Mouse (Mus musculus): ENCODE data around the gene Kcnk3. TPM values are rescaled to one million over a fixed set of nuclear protein-coding genes. Genes with fewer than 3 reads are reported as not detected.

Kcnk3 gene
- polyA plus RNA-seq, 1 experiment, result not detected

GRCm38 (mm10) chr5:30650756-30651155, 62.8 kb downstream of the Kcnk3 start:
- Histone ChIP-seq H3K36me3 (ENCODE audit: control insufficient read depth, insufficient read depth) (peaks cover 12% of the 10 kb centered on the region), H3ac (ENCODE audit: control insufficient read depth, insufficient read length, low read depth) (peak overlapping the region; percentile 33), H3K4me3 (ENCODE audit: insufficient read depth, poor library complexity, severe bottlenecking) (no peak overlapping the region), H3K27me3 (ENCODE audit: control insufficient read depth, insufficient read depth, insufficient read length) (no peaks in the 10 kb centered on the region), H3K79me2 (ENCODE audit: control insufficient read depth, insufficient read depth) (peaks cover 48% of the 10 kb centered on the region), H3K79me3 (ENCODE audit: low read depth) (peaks cover 11% of the 10 kb centered on the region)
- TF ChIP-seq MYOG (IDR thresholded peaks at IDR 0.05; ENCODE audit: control insufficient read depth, extremely low read depth, insufficient read length), result no peak
- no peak for TF ChIP-seq USF1 (IDR thresholded peaks at IDR 0.05; ENCODE audit: low read depth)
- no peak for TF ChIP-seq MYOD1 (IDR thresholded peaks at IDR 0.05; ENCODE audit: control insufficient read depth, insufficient read length, low read depth)
- no peak for TF ChIP-seq CTCF (IDR thresholded peaks at IDR 0.05; ENCODE audit: control insufficient read depth, insufficient read depth, insufficient read length)
- TF ChIP-seq FOSL1 (IDR thresholded peaks at IDR 0.05; ENCODE audit: insufficient read depth, low read length, poor library complexity, severe bottlenecking), result no peak
- TF ChIP-seq MAX (IDR thresholded peaks at IDR 0.05), result no peak
- TF ChIP-seq CEBPB (IDR thresholded peaks at IDR 0.05; ENCODE audit: low read depth), result no peak

DNA sequence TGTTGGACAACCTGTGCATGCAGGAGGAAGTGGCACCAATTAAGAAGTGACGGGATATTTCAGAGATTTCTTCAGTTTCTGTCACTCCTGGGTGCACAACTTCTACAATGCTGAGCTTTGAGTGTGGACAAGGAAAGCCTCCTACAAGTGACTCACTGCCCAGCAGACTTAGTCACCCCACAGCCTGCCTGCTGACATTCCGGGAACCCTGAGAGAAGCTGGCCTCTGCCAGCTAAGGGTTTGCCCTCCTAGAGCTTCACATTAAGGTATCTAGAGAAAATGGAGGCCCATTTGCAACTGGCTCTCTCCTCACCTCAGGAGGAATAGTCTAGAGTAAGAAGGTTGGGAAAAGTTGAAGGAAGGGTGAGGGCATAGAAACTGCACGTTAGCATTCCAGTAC, 63.6 kb downstream of the Kcnk3 start:
- H3ac ChIP-seq (ENCODE audit: control insufficient read depth, insufficient read length, low read depth), result no peak overlapping the region
- H3K4me3 ChIP-seq (ENCODE audit: insufficient read depth, poor library complexity, severe bottlenecking), result no peak overlapping the region
- TF ChIP-seq FOSL1 (IDR thresholded peaks at IDR 0.05; ENCODE audit: insufficient read depth, low read length, poor library complexity, severe bottlenecking), result peak; percentile 57
- no peak for TF ChIP-seq MYOD1 (IDR thresholded peaks at IDR 0.05; ENCODE audit: control insufficient read depth, insufficient read length, low read depth)
- H3K27me3 ChIP-seq (ENCODE audit: control insufficient read depth, insufficient read depth, insufficient read length), result no peaks in the 10 kb centered on the region
- H3K36me3 ChIP-seq (ENCODE audit: control insufficient read depth, insufficient read depth), result peaks cover 12% of the 10 kb centered on the region
- H3K79me2 ChIP-seq (ENCODE audit: control insufficient read depth, insufficient read depth), result peaks cover 48% of the 10 kb centered on the region
- peaks cover 11% of the 10 kb centered on the region for H3K79me3 ChIP-seq (ENCODE audit: low read depth)

DNA sequence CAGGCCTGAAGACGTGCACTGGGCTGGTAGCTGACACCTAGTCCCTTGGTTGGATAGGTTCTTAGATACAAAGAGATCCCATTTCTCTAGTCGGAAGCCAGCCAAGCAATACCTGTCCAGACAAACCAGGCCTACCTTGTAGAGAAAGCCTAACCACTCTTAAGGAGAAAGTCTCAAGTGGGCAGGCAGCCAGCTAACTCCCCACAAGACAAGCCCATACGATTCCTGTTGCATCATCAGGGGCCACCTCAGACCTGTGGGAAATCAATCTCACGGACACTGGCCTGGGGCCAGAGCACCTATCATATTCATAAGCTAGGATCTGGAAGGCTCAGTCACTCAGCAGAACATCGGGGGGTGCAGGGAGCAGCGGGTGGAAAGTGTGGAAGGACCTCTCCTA, 65.3 kb downstream of the Kcnk3 start:
- TF ChIP-seq USF1 (IDR thresholded peaks at IDR 0.05; ENCODE audit: low read depth) (no peak), MYOD1 (IDR thresholded peaks at IDR 0.05; ENCODE audit: control insufficient read depth, insufficient read length, low read depth) (no peak), CEBPB (IDR thresholded peaks at IDR 0.05; ENCODE audit: low read depth) (no peak), FOSL1 (IDR thresholded peaks at IDR 0.05; ENCODE audit: insufficient read depth, low read length, poor library complexity, severe bottlenecking) (no peak), MYOG (IDR thresholded peaks at IDR 0.05; ENCODE audit: control insufficient read depth, extremely low read depth, insufficient read length) (no peak), MAX (IDR thresholded peaks at IDR 0.05) (no peak)

DNA sequence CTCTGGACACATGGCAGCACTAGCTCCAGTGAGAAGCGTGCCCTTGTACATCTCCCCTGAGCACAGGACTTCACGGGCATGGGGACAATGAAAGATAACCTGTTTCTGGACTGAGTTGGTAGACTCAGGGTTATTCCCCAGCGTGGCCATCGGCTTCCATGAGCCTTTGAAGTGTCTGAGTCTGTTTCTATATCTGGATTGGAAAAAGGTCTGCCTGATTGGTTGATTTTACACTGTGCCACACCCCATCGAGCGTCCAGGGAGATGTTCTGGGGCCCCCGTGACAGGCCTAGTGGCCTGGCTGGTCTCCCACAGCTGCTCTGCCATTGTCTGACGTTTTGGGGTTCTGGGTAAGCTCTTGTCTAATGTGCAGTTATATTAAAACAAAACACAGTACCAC, 67.1 kb downstream of the Kcnk3 start:
- H3K27me3 ChIP-seq (ENCODE audit: control insufficient read depth, insufficient read depth, insufficient read length), result no peaks in the 10 kb centered on the region
- H3K79me2 ChIP-seq (ENCODE audit: control insufficient read depth, insufficient read depth), result peaks cover 27% of the 10 kb centered on the region
- TF ChIP-seq CTCF (IDR thresholded peaks at IDR 0.05; ENCODE audit: control insufficient read depth, insufficient read depth, insufficient read length) (no peak), MAX (IDR thresholded peaks at IDR 0.05) (no peak), FOSL1 (IDR thresholded peaks at IDR 0.05; ENCODE audit: insufficient read depth, low read length, poor library complexity, severe bottlenecking) (no peak), USF1 (IDR thresholded peaks at IDR 0.05; ENCODE audit: low read depth) (no peak), MYOD1 (IDR thresholded peaks at IDR 0.05; ENCODE audit: control insufficient read depth, insufficient read length, low read depth) (no peak), CEBPB (IDR thresholded peaks at IDR 0.05; ENCODE audit: low read depth) (no peak), MYOG (IDR thresholded peaks at IDR 0.05; ENCODE audit: control insufficient read depth, extremely low read depth, insufficient read length) (no peak)
- H3K36me3 ChIP-seq (ENCODE audit: control insufficient read depth, insufficient read depth), result peaks cover 12% of the 10 kb centered on the region
- H3K79me3 ChIP-seq (ENCODE audit: low read depth), result peaks cover 5% of the 10 kb centered on the region
- no peak overlapping the region for H3K4me3 ChIP-seq (ENCODE audit: insufficient read depth, poor library complexity, severe bottlenecking)
- H3ac ChIP-seq (ENCODE audit: control insufficient read depth, insufficient read length, low read depth), result no peak overlapping the region

More for the DNA sequence above, 65.3 kb downstream of the Kcnk3 start:
- Histone ChIP-seq H3K27me3 (ENCODE audit: control insufficient read depth, insufficient read depth, insufficient read length) (no peaks in the 10 kb centered on the region), H3K79me2 (ENCODE audit: control insufficient read depth, insufficient read depth) (peaks cover 45% of the 10 kb centered on the region), H3K79me3 (ENCODE audit: low read depth) (peaks cover 11% of the 10 kb centered on the region), H3ac (ENCODE audit: control insufficient read depth, insufficient read length, low read depth) (no peak overlapping the region), H3K36me3 (ENCODE audit: control insufficient read depth, insufficient read depth) (peaks cover 12% of the 10 kb centered on the region), H3K4me3 (ENCODE audit: insufficient read depth, poor library complexity, severe bottlenecking) (no peak overlapping the region)

DNA sequence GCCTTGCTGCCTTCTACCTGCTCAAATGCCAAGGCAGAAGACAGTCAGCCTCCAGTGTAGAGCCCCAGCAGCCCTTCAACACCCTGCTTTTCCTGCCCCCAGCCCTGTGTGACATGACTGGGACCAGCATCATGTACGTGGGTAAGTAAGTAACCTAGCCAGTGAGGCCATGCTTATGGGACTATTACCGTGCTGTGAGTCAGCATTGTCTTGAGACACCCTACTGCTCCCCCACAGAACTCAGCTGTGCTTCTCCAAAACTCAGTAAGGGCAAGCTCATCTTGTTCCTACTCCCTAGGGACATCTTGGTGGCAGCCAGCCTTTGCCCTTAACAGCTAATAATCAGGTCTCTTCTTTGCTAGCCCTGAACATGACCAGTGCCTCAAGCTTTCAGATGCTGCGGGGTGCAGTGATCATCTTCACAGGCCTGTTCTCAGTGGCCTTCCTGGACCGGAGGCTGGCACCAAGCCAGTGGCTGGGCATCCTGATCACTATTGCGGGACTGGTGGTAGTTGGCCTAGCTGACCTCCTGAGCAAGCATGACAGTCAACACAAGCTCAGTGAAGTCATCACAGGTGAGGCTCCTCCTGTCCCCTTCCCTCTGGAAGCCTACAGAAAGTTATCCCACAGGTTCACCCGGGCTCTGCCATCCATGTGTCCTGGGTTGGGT, 67.7 kb downstream of the Kcnk3 start:
- Histone ChIP-seq H3K79me2 (ENCODE audit: control insufficient read depth, insufficient read depth) (peaks cover 22% of the 10 kb centered on the region), H3K79me3 (ENCODE audit: low read depth) (peaks cover 5% of the 10 kb centered on the region), H3ac (ENCODE audit: control insufficient read depth, insufficient read length, low read depth) (no peak overlapping the region), H3K36me3 (ENCODE audit: control insufficient read depth, insufficient read depth) (peaks cover 12% of the 10 kb centered on the region), H3K27me3 (ENCODE audit: control insufficient read depth, insufficient read depth, insufficient read length) (no peaks in the 10 kb centered on the region), H3K4me3 (ENCODE audit: insufficient read depth, poor library complexity, severe bottlenecking) (no peak overlapping the region)
- TF ChIP-seq CEBPB (IDR thresholded peaks at IDR 0.05; ENCODE audit: low read depth) (no peak), MYOG (IDR thresholded peaks at IDR 0.05; ENCODE audit: control insufficient read depth, extremely low read depth, insufficient read length) (no peak), MAX (IDR thresholded peaks at IDR 0.05) (no peak), USF1 (IDR thresholded peaks at IDR 0.05; ENCODE audit: low read depth) (no peak), CTCF (IDR thresholded peaks at IDR 0.05; ENCODE audit: control insufficient read depth, insufficient read depth, insufficient read length) (no peak), MYOD1 (IDR thresholded peaks at IDR 0.05; ENCODE audit: control insufficient read depth, insufficient read length, low read depth) (no peak), FOSL1 (IDR thresholded peaks at IDR 0.05; ENCODE audit: insufficient read depth, low read length, poor library complexity, severe bottlenecking) (no peak)

GRCm38 (mm10) chr5:30659042-30659441, 71.1 kb downstream of the Kcnk3 start:
- Histone ChIP-seq H3K79me3 (ENCODE audit: low read depth) (no peaks in the 10 kb centered on the region), H3K79me2 (ENCODE audit: control insufficient read depth, insufficient read depth) (no peaks in the 10 kb centered on the region), H3K27me3 (ENCODE audit: control insufficient read depth, insufficient read depth, insufficient read length) (no peaks in the 10 kb centered on the region), H3ac (ENCODE audit: control insufficient read depth, insufficient read length, low read depth) (no peak overlapping the region), H3K36me3 (ENCODE audit: control insufficient read depth, insufficient read depth) (no peaks in the 10 kb centered on the region), H3K4me3 (ENCODE audit: insufficient read depth, poor library complexity, severe bottlenecking) (no peak overlapping the region)
- TF ChIP-seq MAX (IDR thresholded peaks at IDR 0.05) (no peak), FOSL1 (IDR thresholded peaks at IDR 0.05; ENCODE audit: insufficient read depth, low read length, poor library complexity, severe bottlenecking) (no peak), USF1 (IDR thresholded peaks at IDR 0.05; ENCODE audit: low read depth) (no peak)
